Mouse (Mus musculus) heart, embryonic 13.5 days (tissue): ENCODE measurements at regions not wholly inside any gene's neighbourhood (a gene's known extent, or its start where the extent isn't known, plus 50 kb on each side); places are given as distances from the start of the nearest gene placed in this dataset.

Experiments used
- ATAC-seq: fragments of 200-750 bp; cut with Nextera tagmentation; 2 replicates; pipeline ENCODE4 v1.8.0; 2017; ENCODE audit warnings: moderate TSS enrichment; ENCODE audit not compliant: insufficient number of reproducible peaks, low FRiP score, low TSS enrichment; ENCODE audit errors: extremely low read depth
- H3K27ac ChIP-seq: fragments of 300-500 bp; sonication (generic); replicated peaks from 2 replicates; pipeline ENCODE4 v1.5.1; 2015; ENCODE audit warnings: moderate library complexity, mild to moderate bottlenecking, inconsistent platforms
- H3K27me3 ChIP-seq: fragments of 300-500 bp; sonication (generic); replicated peaks from 2 replicates; pipeline ENCODE4 v1.6.1; 2015; ENCODE audit warnings: mild to moderate bottlenecking, inconsistent platforms
- H3K36me3 ChIP-seq: fragments of 300-500 bp; sonication (generic); 2 replicates; pipeline ENCODE4 v1.6.1; 2015; ENCODE audit warnings: mild to moderate bottlenecking, inconsistent platforms
- H3K4me1 ChIP-seq: fragments of 300-500 bp; sonication (generic); 2 replicates; pipeline ENCODE4 v1.6.1; 2015; ENCODE audit warnings: inconsistent platforms
- H3K4me2 ChIP-seq: fragments of 300-500 bp; sonication (generic); 2 replicates; pipeline ENCODE4 v1.6.1; 2015; ENCODE audit warnings: inconsistent platforms, mild to moderate bottlenecking, moderate library complexity
- H3K4me3 ChIP-seq: fragments of 300-500 bp; sonication (generic); 2 replicates; pipeline ENCODE4 v1.5.1; 2015; ENCODE audit warnings: moderate library complexity, mild to moderate bottlenecking, inconsistent platforms
- H3K9ac ChIP-seq: fragments of 300-500 bp; sonication (generic); 2 replicates; pipeline ENCODE4 v1.6.1; 2015; ENCODE audit warnings: inconsistent platforms, mild to moderate bottlenecking, moderate library complexity
- H3K9me3 ChIP-seq: fragments of 300-500 bp; sonication (generic); 2 replicates; pipeline ENCODE4 v1.6.1; 2016; ENCODE audit warnings: inconsistent platforms
- WGBS: fragments of 180-500 bp; shearing (Covaris S2); methylation state at CpG from one replicate; pipeline ENCODE4 v1.1.7; 2015; ENCODE audit warnings: mixed read lengths; 5-methylcytosine and 5-hydroxymethylcytosine counted together

DNA sequence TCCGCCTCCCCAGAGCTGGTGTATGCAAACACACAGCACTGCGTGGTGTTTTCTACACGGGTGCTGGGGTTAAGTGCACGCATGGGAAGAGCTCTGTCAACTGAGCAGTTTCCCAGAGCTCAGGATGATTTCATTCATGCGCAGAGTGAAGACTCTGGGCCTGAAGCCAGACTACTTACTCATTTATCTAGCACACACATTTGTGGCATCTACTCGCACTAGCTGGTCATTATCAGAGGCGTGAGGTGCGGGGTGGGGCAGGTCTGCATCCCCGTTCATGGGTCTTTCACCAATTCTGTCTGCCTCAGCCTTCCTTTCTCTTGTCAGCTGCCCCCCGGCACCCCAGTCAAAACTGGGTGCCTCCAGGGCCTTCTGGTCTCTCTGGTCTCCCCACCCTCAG, 86.6 kb upstream of the Pgrmc2 start:
- Histone ChIP-seq H3K27me3 (no peaks in the 10 kb centered on the region), H3K9ac (peak overlapping the region; percentile 28; the same call in 1 of the 2 replicates), H3K4me3 (no peak overlapping the region), H3K9me3 (no peaks in the 10 kb centered on the region), H3K4me1 (peaks cover 59% of the 10 kb centered on the region), H3K4me2 (peak overlapping the region; percentile 13; the same call in 1 of the 2 replicates), H3K27ac (peak overlapping the region; percentile 73), H3K36me3 (no peaks in the 10 kb centered on the region)
- no peak for ATAC-seq
- WGBS: 36% methylated on average over 10 of the region's 10 CpGs

DNA sequence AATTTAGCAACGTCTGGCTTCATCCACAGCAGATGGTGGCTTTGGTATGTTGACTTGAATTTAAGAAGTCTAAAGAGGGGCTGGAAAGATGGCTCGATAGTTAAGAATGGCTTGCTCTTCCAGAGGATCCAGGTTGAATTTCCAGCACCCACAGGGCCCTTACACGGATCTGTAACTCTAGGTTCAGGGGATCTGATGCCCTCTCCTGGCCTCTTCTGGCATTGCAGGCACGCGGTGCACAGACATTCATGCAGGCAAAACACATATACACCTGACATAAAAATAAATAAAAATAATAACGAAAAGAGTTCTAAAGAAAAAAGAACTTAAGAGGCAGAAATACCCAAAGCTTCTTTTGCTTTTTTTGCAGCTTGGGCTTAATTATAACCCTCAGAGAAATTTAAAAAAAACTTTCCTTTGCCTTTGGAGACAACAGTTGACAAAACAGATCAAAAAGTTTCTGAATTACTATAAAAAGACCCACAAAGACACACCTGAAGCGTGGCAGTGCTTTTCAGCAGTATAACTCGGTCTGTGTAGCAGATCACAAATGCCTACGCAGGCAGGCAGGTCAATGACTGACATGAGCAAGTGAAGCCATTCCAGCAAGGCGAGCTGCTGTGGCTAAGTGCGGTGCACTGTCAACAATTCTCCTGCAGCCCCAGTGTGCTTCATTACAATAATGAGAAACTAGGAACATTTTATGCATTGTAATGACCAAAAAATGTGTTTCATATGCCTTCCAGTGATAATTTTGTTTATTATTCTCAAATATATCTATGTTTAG, 85.5 kb upstream of the Pgrmc2 start:
- WGBS: 79% methylated on average over 11 of the region's 11 CpGs
- Histone ChIP-seq H3K27me3 (no peaks in the 10 kb centered on the region), H3K36me3 (no peaks in the 10 kb centered on the region), H3K4me1 (peaks cover 60% of the 10 kb centered on the region), H3K4me3 (no peak overlapping the region), H3K9ac (no peak overlapping the region), H3K9me3 (no peaks in the 10 kb centered on the region), H3K27ac (no peak overlapping the region), H3K4me2 (no peak overlapping the region)
- no peak for ATAC-seq

DNA sequence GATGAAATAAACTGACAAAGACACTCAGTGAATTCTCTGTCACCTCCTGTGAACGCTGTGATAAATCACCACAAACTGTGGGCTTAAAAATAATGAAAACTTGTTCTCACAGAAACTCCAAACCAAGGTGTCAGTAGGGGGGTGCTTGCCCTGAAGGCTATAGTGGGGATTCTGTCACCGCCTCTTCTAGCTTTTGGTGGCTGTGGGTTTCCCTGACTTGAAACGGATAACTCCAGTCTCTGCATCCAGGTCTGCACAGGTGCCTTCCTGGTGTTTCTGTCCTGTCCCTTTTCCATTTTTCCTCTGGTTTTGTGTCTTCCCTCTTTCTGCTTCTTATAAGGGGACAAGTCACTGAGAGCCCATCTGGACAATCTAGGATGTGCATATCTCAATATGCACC, 84.6 kb upstream of the Pgrmc2 start:
- peaks cover 55% of the 10 kb centered on the region for H3K4me1 ChIP-seq
- H3K4me2 ChIP-seq: no peak overlapping the region
- H3K4me3 ChIP-seq: no peak overlapping the region
- WGBS: 84% methylated on average over 3 of the region's 3 CpGs
- ATAC-seq: no peak
- no peaks in the 10 kb centered on the region for H3K9me3 ChIP-seq
- no peak overlapping the region for H3K9ac ChIP-seq
- H3K27me3 ChIP-seq: no peaks in the 10 kb centered on the region
- no peaks in the 10 kb centered on the region for H3K36me3 ChIP-seq
- H3K27ac ChIP-seq: no peak overlapping the region

DNA sequence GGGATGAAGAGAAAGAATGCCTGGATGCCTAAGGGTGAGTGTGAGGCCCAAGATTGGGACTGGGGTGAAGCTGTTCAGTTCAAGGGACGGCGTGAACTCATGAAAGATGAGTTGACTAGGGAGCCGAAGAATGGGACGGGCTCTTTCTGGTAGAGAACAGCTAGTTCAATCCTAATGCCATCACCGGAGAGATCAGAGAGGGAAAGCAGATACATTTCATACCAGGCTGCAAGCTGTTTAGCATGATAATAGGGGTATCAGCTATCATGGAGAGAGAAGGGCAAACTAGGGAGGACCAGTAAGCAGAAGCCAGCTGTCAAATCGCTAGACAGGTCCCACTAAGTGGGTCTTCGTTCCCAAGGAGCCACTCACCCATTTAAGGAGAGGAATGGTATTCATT, 81.9 kb upstream of the Pgrmc2 start:
- no peaks in the 10 kb centered on the region for H3K9me3 ChIP-seq
- 85% methylated on average over 7 of the region's 7 CpGs for WGBS
- no peak overlapping the region for H3K9ac ChIP-seq
- no peaks in the 10 kb centered on the region for H3K36me3 ChIP-seq
- ATAC-seq: no peak
- no peak overlapping the region for H3K4me3 ChIP-seq
- no peak overlapping the region for H3K27ac ChIP-seq
- no peaks in the 10 kb centered on the region for H3K27me3 ChIP-seq
- H3K4me1 ChIP-seq: peaks cover 29% of the 10 kb centered on the region
- no peak overlapping the region for H3K4me2 ChIP-seq

DNA sequence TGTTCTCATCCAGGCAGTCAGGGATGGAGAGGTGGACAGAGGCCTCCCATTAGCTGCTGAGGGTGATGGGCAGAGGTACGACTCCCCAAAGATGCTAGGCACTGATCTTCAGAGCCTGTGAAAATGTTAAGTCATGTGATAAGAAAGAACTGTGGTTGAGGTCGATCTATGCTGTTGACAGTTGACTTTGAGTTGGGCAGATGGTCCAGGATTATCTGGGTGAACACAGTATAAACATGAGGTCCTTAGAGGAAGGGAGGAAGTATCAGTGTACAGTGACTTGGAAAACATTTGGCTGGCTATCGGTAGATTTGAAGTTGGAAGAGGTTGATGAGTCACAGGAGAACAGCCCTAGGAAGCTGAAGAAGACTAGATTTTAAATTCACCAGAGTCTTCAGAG, 80.9 kb upstream of the Pgrmc2 start:
- H3K36me3 ChIP-seq: no peaks in the 10 kb centered on the region
- no peak for ATAC-seq
- H3K4me2 ChIP-seq: no peak overlapping the region
- no peaks in the 10 kb centered on the region for H3K27me3 ChIP-seq
- no peaks in the 10 kb centered on the region for H3K9me3 ChIP-seq
- H3K4me3 ChIP-seq: no peak overlapping the region
- no peak overlapping the region for H3K27ac ChIP-seq
- peaks cover 24% of the 10 kb centered on the region for H3K4me1 ChIP-seq
- 41% methylated on average over 3 of the region's 3 CpGs for WGBS
- H3K9ac ChIP-seq: no peak overlapping the region

DNA sequence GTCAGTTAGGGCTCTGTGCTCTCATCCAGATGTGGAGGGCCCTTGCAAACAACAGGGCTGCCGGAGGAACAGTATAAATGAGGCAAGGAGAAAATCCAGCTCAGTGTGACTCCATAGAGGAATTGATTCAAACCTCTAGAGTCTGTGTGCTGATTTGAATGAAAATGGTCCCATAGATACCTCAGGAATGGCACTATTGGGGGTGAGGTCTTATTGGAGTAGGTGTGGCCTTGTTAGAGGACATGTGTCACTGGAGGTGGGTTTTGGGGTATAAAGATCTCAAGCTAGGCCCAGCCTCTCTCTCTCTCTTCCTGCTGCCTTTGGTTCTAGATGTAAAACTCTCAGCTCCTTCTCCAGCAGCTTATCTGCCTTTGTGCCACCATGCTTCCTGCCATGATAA, 79.7 kb upstream of the Pgrmc2 start:
- Histone ChIP-seq H3K27ac (no peak overlapping the region), H3K4me3 (no peak overlapping the region), H3K9me3 (no peaks in the 10 kb centered on the region), H3K27me3 (no peaks in the 10 kb centered on the region), H3K36me3 (no peaks in the 10 kb centered on the region), H3K4me2 (no peak overlapping the region), H3K9ac (no peak overlapping the region), H3K4me1 (peaks cover 33% of the 10 kb centered on the region)
- no peak for ATAC-seq
- WGBS: 94% methylated on average over 1 of the region's 1 CpGs

DNA sequence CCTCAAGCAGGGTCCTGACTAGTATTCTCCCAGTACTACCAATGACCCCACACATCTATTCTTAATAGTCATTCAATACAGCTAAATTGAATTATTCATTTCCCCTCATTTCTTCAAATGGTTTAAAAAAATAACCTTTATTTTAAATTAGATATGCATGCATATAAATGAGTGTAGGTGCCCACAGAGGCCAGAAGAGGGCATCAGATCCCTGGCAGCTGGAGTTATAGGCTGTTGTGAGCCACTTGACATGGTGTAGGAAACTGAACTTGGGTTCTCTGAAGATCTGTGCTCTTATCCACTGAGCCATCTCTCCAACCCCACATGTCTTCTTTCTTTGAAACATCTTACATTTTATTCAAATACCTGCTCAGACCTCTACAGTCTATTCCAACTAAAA, 77.8 kb upstream of the Pgrmc2 start:
- H3K9me3 ChIP-seq: no peaks in the 10 kb centered on the region
- H3K4me1 ChIP-seq: peaks cover 36% of the 10 kb centered on the region
- no peaks in the 10 kb centered on the region for H3K27me3 ChIP-seq
- H3K36me3 ChIP-seq: no peaks in the 10 kb centered on the region
- no peak overlapping the region for H3K27ac ChIP-seq
- ATAC-seq: no peak
- H3K4me3 ChIP-seq: no peak overlapping the region
- no peak overlapping the region for H3K4me2 ChIP-seq
- H3K9ac ChIP-seq: no peak overlapping the region

DNA sequence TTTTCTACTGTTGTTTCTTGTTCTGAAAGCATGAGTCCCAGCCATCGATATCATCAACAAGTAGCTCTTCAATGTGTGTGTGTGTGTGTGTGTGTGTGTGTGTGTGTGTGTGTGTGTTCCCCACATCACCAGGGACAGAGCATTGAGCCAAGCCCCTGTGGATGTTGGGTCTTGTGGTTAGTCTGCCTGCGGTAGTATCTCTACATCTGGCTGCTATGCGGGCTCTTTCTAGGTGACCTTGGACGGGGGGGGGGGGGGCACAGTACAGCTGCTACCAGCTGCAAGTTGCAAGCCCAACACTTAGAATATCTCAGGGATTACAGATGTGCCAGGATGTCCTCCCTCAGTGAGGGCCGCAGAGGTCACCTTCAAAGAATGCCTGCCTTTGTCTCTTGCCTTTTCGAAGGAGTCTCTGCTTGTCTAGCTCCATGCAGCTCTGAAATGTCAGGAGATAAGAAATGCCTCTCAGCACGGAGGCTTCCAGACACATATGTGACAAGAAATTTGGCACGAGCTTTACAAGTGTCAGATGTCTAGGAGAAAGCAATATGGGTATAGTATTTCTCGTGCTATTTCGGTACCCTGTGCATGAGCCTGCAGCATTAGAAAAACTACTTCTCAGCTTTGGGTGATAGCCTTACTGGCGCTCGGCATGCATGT, 75.6 kb upstream of the Pgrmc2 start:
- 25% methylated on average over 12 of the region's 12 CpGs for WGBS
- H3K4me1 ChIP-seq: peaks cover 31% of the 10 kb centered on the region
- ATAC-seq: no peak
- no peaks in the 10 kb centered on the region for H3K36me3 ChIP-seq
- no peaks in the 10 kb centered on the region for H3K27me3 ChIP-seq
- H3K4me2 ChIP-seq: peak overlapping the region; percentile 1; the same call in 1 of the 2 replicates
- H3K9ac ChIP-seq: no peak overlapping the region
- peak overlapping the region; percentile 79 for H3K27ac ChIP-seq
- H3K4me3 ChIP-seq: no peak overlapping the region
- H3K9me3 ChIP-seq: no peaks in the 10 kb centered on the region

DNA sequence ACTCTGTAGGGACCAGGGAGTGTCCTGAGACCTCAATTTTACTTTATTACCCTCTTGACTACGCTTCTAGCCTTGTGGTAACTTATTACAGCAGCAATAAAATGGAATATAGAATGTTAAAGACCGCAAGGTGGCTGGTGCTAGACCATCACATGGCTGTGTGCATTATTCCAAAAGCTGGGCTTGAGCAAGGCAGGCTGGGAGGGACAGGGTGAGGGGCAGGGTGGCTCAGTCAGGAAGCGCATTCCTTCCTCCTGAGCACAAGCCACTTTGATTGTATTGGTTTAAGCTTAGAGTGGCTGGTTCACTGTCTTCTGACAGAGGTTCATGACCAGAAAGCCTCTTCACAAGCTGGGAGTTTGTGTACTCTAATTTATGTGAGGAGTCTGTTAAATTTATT, 74.6 kb upstream of the Pgrmc2 start:
- Histone ChIP-seq H3K4me2 (no peak overlapping the region), H3K9ac (no peak overlapping the region), H3K4me1 (peaks cover 26% of the 10 kb centered on the region), H3K27me3 (no peaks in the 10 kb centered on the region), H3K27ac (peak overlapping the region; percentile 79), H3K9me3 (no peaks in the 10 kb centered on the region), H3K4me3 (no peak overlapping the region), H3K36me3 (no peaks in the 10 kb centered on the region)
- WGBS: 90% methylated on average over 3 of the region's 3 CpGs
- no peak for ATAC-seq

DNA sequence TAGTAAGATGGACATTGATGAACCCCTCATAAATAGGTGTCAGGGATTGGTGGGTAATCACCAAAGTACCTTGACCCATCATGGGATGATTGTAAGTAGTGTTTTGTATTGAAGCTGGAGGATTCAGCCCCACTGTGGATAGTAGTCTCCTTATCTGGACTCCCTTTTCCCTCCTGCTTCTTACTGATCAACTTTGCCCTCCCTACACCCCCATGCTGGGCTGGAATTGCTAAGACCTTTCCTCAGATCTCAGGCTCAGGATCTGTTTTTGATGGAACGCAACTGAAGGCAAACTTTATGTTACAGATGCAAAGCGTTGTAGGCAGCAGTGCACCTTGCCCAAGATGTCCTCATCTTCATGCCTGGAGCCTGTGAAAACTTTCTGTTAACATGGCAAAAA, 73.7 kb upstream of the Pgrmc2 start:
- no peak overlapping the region for H3K4me3 ChIP-seq
- H3K27ac ChIP-seq: no peak overlapping the region
- WGBS: 90% methylated on average over 2 of the region's 2 CpGs
- no peaks in the 10 kb centered on the region for H3K9me3 ChIP-seq
- H3K9ac ChIP-seq: no peak overlapping the region
- H3K27me3 ChIP-seq: no peaks in the 10 kb centered on the region
- ATAC-seq: no peak
- H3K4me1 ChIP-seq: peaks cover 32% of the 10 kb centered on the region
- H3K4me2 ChIP-seq: no peak overlapping the region
- no peaks in the 10 kb centered on the region for H3K36me3 ChIP-seq

DNA sequence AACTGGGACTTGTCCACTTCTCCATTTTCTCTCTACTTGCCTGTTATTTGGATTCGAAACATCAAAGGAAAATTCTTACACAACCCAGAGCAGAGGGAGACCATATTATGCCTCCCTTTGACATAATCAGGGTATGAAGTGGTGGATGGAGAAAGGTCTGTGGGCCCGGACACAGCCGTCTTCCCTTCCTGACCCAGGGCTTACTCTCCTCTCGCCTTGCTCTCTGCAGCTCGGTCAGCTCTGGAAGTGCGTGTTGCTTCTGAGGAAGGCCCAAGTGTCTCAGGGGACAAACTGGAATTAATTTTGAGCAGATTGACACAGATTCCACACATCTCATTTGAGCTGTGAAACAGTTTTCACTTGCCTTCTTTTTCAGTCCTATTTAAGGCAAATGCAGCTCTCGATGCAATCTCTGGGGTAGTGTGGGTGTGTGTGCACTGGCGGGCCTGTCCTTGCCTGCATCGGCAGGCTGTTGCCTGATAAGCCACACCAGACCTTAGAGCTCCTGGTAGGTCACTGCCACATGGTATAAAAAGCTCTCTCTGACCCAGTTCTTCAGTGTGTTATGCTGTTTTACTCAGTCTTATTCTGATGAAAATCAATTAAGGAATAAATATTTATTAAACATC, 72.4 kb upstream of the Pgrmc2 start:
- ATAC-seq: no peak
- H3K27me3 ChIP-seq: no peaks in the 10 kb centered on the region
- H3K9me3 ChIP-seq: no peaks in the 10 kb centered on the region

More for the DNA sequence above, 72.4 kb upstream of the Pgrmc2 start:
- peaks cover 32% of the 10 kb centered on the region for H3K4me1 ChIP-seq
- peak overlapping the region; percentile 6; the same call in 1 of the 2 replicates for H3K27ac ChIP-seq
- no peak overlapping the region for H3K4me3 ChIP-seq
- no peaks in the 10 kb centered on the region for H3K36me3 ChIP-seq
- H3K9ac ChIP-seq: no peak overlapping the region
- H3K4me2 ChIP-seq: no peak overlapping the region
- 41% methylated on average over 9 of the region's 9 CpGs for WGBS
